8 mouse cellular contexts compared by ENCODE assay signal in genomic region chr2:165886482-165886856, GRCm38 (mm10). TPM values are rescaled to one million over a fixed set of nuclear protein-coding genes. Genes with fewer than 3 reads are reported as not detected.
DNase-seq lines count a peak whose midpoint lies in the region; ATAC-seq and TF ChIP-seq lines count a peak whose summit lies in the region.

No protein-coding gene starts in this region.

- peak overlapping the region; percentile 76 for H3K4me2 ChIP-seq in heart, embryonic 13.5 days
- H3K4me2 ChIP-seq in midbrain, postnatal 0 days (ENCODE audit: low read depth, low read length, poor library complexity, severe bottlenecking), result no peak overlapping the region

- H3K4me1 ChIP-seq in heart, embryonic 13.5 days, result peaks cover 93% of the 10 kb centered on the region
- peaks cover 44% of the 10 kb centered on the region for H3K4me1 ChIP-seq in midbrain, postnatal 0 days (ENCODE audit: insufficient read depth, low read length)

- H3K36me3 ChIP-seq in heart, embryonic 13.5 days, result no peaks in the 10 kb centered on the region
- H3K36me3 ChIP-seq in midbrain, postnatal 0 days (ENCODE audit: insufficient read depth, low read length), result no peaks in the 10 kb centered on the region

- ATAC-seq in heart, embryonic 13.5 days (ENCODE audit: extremely low read depth, insufficient number of reproducible peaks, low FRiP score, low TSS enrichment), result no peak
- ATAC-seq in midbrain, postnatal 0 days (ENCODE audit: low FRiP score), result no peak
- ATAC-seq in megakaryocyte progenitor cell, adult 5-6 weeks (replicated peaks; ENCODE audit: poor library complexity), result no peak

- DNase-seq in right cerebral cortex, postnatal 10 days (ENCODE audit: low spot score in 2 of 2), result peak; percentile 66 to 76
- DNase-seq in right cerebral cortex, postnatal 25 days, result no peak
- peak; percentile 81 for DNase-seq in cerebellum, adult 9-10 months
- DNase-seq in kidney, postnatal 10 days, result peak; percentile 72
- DNase-seq in midbrain, postnatal 0 days (ENCODE audit: low spot score), result peak; percentile 78
- no peak for DNase-seq in right cerebral cortex, adult 18-20 months

- H3K27ac ChIP-seq in heart, embryonic 13.5 days (replicated peaks), result peak overlapping the region; percentile 100
- H3K27ac ChIP-seq in midbrain, postnatal 0 days (ENCODE audit: low read depth, low read length), result peak overlapping the region; percentile 100

- WGBS in heart, embryonic 13.5 days, result 12% methylated on average over 3 of the region's 3 CpGs
- 2% methylated on average over 3 of the region's 3 CpGs for WGBS in midbrain, postnatal 0 days

- peak; percentile 28 for TF ChIP-seq CTCF in midbrain, postnatal 0 days (IDR thresholded peaks at IDR 0.05)

- no peaks in the 10 kb centered on the region for H3K9me3 ChIP-seq in heart, embryonic 13.5 days
- no peaks in the 10 kb centered on the region for H3K9me3 ChIP-seq in midbrain, postnatal 0 days (ENCODE audit: low read length)

- H3K4me3 ChIP-seq in heart, embryonic 13.5 days, result no peak overlapping the region
- no peak overlapping the region for H3K4me3 ChIP-seq in midbrain, postnatal 0 days (ENCODE audit: low read depth, low read length)

- H3K9ac ChIP-seq in heart, embryonic 13.5 days, result peak overlapping the region; percentile 82
- H3K9ac ChIP-seq in midbrain, postnatal 0 days (replicated peaks; ENCODE audit: low read length, poor library complexity, severe bottlenecking), result peak overlapping the region; percentile 42

- H3K27me3 ChIP-seq in heart, embryonic 13.5 days (replicated peaks), result no peaks in the 10 kb centered on the region
- H3K27me3 ChIP-seq in midbrain, postnatal 0 days (ENCODE audit: insufficient read depth, low read length), result no peaks in the 10 kb centered on the region

RNA-seq across cellular contexts. Expression of gene Zmynd8, which starts 12.3 kb away (rescaled TPM):
- 41.5 and 42.4 TPM in 2 replicates for polyA plus RNA-seq in heart, embryonic 13.5 days (2015; fragmentation: Nextera tagmentation; extraction: Ambion mirVana)
- total RNA-seq in midbrain, postnatal 0 days (2014; rRNA removed), result 55.9 and 73.4 TPM in 2 replicates
- 56.8 and 59.0 TPM in 2 replicates for polyA plus RNA-seq in midbrain, postnatal 0 days (2015; fragmentation: Nextera tagmentation; extraction: Ambion mirVana)
- 44.6 and 49.9 TPM in 2 replicates for total RNA-seq in megakaryocyte progenitor cell, adult 5-6 weeks (2015)
- 32.1 and 35.8 TPM in 2 replicates for total RNA-seq in megakaryocyte progenitor cell, adult 5-6 weeks (2017)

Comparison
In these comparisons a context has a peak if more than half of its experiments do, and no peak if none do; other contexts are left out.
1. DNase-seq: peak in right cerebral cortex, postnatal 10 days (2 of 2), cerebellum, adult 9-10 months (single experiment), kidney, postnatal 10 days (single experiment) and midbrain, postnatal 0 days (single experiment); none in right cerebral cortex, postnatal 25 days (single experiment) and right cerebral cortex, adult 18-20 months (single experiment).